Mouse (Mus musculus): Measurements from ENCODE around the gene Uba7. TPM values are rescaled to one million over a fixed set of nuclear protein-coding genes. Genes with fewer than 3 reads are reported as not detected.

Uba7 gene
- 100 to 1,000 TPM; 189 to 213 TPM for total RNA-seq (2023)

DNA sequence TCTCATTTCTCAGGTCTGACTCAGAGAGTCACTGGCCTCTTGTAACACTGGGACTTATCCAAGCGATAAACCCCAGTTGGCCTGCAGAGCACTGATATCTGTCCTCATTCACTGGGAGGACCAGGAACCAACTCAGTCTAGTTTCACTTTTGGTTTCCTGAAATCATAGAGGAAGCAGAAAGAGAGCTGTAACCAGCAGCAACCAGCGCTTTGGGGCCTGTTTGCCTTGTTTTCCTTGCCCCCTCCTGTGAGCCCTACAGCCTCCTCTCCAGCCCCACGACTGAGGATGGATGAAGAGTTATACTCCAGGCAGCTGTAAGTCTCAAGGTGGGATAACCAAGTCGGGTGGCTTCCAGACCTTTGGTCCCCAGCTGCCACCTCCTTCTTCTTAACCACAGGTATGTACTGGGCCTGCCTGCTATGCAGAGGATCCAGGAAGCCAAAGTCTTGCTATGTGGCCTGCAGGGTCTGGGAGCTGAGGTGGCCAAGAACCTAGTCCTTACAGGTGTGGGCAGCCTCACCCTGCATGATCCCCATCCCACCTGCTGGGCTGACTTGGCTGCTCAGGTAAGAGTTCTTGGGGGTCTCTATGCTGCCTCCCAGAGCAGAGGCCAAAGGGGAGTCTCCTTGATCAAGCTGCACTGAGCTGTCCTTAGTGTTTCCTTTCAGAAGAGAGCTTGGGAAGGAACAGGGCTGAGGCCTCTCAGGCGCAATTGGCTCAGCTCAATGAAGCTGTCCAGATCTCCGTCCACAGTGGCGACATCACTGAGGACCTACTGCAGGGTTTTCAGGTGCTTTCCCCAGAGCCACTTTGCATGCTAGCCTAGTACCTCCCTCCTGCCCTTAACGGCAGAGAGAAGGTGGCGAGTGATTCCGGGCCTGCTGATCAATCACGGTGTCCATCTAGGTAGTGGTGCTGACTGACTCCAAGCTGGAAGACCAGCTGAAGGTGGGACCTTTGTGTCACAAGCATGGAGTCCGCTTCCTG is at the start of gene Uba7:
Uba7 (plus strand) TSS at position 107 of the 988 bp plus-strand sequence.

DNA sequence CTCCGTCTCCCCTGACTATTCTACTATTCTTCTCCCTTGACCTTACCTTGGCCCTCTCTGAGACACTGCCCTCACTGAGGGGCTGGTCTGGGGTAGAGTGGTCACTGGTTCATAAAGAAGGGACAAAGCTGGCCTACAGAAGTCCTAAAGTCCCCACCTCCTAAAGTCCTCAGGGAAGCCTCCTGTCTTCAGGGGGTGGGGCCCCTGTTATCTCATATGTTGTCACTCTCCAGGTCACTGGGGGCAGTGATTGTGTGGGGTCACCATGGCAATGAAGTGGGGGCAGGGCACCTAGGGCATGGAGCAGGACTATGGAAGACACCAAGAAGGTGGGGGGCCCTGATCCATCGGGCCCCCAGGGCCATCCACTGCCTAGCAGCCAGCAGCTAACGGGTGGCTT is 47.1 kb upstream of the Uba7 start, which contains the start of gene Actl11:
Actl11 (plus strand) TSS at position 301 of the 400 bp plus-strand sequence.

DNA sequence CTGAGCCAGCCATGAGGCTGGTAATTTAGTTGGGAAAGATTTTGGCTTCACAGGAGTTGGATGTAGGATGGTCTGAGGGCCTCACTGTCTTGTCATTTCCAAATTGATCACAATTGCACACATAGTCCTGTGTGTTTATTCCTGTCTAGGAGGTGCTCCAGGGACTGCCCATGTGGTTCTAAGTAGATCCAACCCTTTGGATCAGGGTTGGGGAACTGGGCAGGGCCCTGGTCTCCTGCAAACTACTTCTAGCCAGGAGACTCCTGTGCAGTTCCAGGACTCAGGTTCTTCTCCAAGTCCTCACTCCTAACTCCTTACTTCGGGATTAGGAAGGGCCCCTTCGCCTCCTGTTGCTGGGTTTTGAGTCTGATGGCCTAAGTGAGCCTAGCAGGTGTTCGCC is 39.9 kb upstream of the Uba7 start, which contains the start of gene Camkv:
Camkv (plus strand) TSS at position 301 of the 400 bp plus-strand sequence.

DNA sequence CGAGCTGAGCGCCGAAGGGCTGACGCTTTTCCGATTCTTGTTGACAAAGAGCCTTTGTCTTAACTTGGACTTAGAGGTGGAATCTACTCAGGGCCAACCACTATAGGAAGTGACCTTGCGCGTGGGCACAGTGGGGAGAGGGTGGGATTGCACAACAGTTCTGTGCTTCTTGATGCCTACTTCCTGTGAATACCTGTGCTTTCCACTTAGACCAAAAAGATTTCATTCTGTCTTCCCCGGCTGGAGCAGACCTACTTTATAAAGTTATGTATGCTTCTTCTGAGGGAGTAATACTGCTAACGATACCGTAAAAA is 25.4 kb upstream of the Uba7 start, which contains the start of gene Traip:
Traip (plus strand) TSS at position 215 of the 314 bp plus-strand sequence.

DNA sequence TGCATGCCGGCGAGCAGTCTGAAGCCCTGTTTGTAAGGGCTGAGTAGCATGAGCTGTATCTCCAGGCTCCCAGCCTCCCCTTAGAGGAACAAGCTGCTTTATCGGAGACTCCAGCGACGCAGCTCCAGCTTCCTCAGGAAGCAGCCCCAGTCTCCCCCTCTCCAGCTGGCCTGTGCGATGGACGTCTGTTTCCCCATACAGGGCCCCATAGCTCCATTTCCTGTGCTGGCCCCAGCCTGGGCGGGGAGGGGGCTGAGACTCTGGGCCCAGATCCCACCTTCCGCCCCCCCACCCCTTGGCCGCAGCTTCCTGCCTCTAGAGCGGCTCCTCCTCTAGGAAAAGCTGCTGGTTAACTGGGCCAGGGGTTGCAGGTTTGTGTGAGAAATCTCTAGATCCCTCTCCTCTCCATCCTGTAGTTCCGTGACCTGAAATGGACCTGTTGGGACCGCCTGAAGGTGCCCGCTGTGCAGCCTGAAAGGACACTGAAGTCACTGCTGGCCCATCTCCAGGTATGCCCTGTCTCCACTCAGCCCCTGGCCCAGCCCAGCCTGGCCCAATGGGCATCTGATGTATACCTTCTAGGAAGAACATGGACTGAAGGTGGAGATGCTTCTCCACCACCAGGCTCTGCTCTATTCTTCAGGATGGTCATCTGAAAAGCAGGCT is 7.5 kb downstream of the Uba7 start, which contains the start of gene Gm20661:
Gm20661 (plus strand) TSS at position 378 of the 666 bp plus-strand sequence.

DNA sequence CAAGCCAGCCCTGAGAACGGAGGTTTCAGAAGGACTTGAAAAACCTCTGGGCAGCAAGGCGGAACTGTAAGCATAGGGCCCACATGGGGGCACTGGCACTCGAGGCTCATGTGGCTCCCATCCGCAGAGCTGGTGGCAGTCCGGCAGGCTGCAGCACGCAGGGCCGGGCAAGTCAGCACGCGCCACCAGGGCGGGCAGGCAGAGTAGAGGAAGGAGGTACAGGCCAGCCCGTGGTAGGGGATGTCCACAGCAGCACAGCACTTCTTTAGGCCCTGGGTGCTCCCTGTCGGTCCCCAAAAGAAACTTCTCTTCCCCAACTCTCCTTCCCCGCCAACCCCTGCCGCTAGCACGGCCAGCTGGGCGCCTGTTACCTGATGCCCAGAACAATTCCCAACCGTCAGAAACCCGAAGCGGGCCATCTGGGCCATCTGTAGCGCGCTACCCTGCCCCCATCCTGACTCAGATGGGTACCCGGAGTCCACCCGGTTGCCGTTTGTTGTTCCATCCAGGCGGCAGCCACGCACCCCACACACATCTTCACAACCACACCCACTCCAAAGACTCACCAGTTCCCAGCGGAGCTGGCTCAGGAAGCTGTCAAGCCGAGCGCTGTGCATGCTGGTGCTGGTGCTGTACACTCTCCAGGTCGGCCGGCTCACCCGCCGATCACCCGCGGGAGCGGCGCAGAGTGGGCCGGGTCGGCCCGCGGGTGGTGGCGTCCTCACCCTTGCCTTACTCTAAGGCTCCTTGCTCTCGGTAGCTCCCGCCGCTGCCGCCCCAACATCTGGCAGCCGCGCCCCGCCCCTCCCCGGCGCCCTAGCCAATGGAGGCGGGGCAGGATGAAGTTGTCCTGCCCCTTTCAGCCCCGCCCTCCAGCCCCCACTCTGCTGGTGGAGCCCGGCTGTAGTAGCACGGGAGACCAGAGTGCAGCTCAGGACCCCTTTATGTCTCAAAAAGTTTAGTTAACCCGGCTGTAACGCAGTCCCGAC is 10.1 kb downstream of the Uba7 start, which contains the start of gene Inka1:
Inka1 (minus strand) TSS at position 749 of the 989 bp plus-strand sequence.

DNA sequence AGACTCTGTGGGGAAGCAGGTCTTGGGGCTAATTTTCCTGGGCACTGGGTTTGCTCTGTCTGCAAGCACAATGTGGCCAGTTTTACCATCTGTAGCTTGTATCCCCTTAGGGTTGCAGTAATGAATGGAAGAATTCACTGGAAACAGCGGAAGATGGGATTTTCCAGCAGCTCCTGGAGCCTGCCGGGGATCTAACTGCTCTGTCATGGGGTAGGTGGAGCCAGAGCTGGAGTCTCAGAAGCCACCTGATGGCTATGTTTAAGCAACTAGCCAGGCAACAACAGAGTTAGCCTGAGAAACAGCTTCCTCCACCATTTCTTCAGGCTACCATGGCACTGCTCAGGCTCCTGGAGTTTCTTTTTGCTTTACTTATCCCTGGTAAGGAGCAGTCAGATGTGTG is 16.9 kb downstream of the Uba7 start, which contains the start of gene Cdhr4:
Cdhr4 (plus strand) TSS at position 301 of the 400 bp plus-strand sequence.

DNA sequence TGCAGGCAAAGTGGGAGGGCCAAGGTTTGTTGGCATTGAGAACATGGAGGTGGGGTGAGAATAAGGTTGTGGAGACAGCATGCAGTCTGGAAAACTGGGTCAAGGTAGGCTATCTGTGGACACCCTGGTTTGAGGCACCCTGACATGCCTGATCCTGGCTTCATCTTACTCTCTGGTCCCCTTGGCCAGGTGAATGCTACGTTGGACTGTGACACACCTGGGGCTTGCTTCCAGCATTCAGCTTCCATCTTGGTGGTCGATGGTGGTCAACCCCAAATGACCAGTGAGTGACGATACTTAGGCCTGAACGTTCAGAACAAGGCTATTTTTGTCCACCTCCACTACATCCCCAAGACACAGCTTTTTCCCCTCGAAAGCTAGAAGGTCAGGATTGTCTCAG is 20.7 kb downstream of the Uba7 start, which contains the start of gene Gm20662:
Gm20662 (plus strand) TSS at position 301 of the 400 bp plus-strand sequence.

DNA sequence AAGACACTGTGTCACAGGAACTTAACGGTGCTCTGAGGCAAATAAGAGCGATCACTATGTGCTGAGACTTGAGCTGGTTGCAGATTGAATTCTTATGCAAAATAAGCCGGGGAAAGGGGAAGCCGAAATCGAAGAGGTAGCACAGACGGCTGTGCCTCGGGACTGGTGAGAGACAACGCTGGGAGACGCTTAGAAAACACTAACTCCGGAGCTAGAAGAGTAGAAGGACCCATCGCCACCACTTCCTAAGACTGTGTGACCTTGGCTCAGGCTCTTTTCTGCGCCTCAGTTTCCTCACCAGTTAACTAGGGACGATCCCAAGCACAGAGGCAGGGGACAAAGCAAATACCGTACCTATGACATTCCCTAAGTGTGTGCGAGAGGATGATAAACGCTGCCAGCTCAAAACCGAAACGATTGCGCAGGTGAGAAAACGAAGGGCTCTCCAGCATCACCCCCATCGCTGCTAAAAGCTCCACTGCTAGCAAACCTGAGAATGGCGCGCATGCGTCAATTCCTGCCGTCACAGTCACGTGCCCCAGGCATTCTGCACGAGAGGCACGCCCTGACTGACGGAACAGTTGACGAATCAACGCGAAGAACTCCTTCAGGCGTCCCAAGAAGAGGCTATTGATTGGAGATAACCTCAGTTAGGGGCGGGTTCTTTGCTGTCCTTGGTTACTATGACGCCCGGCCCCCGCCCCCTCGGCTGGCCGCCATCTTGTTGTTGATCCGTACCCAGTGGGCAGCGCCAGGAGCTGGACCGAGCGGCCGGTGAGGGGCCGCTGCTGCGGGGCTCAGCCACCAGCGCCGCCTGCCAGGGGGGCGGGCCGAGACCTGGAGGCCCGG is 26.8 kb downstream of the Uba7 start, which contains the start of gene Ip6k1:
Ip6k1 (plus strand) TSS at position 580 of the 849 bp plus-strand sequence.

Other genes starting within 250 kb of the Uba7 start
- 100 to 1,000 TPM; 261 to 285 TPM for gene Rbm5, start 204.5 kb upstream of the Uba7 start, total RNA-seq (2023)
- gene Rbm6, start 102.3 kb upstream of the Uba7 start, total RNA-seq (2023): 100 to 1,000 TPM; 129 to 140 TPM
- 10 to 100 TPM; 17.0 to 19.9 TPM for gene Mon1a, start 87.4 kb upstream of the Uba7 start, total RNA-seq (2023)
- 1 to 10 TPM in 1 of 2 experiments, not detected in 1; 1.5 TPM for gene Mst1r, start 68.6 kb upstream of the Uba7 start, total RNA-seq (2023)
- gene Actl11, start 47.0 kb upstream of the Uba7 start, total RNA-seq (2023): not detected
- not detected for gene Camkv, start 39.8 kb upstream of the Uba7 start, total RNA-seq (2023)
- 10 to 100 TPM in 1 of 2 experiments, 1 to 10 TPM in 1; 9.4 to 14.3 TPM for gene Traip, start 25.4 kb upstream of the Uba7 start, total RNA-seq (2023)
- gene Gm20661, start 7.6 kb downstream of the Uba7 start, total RNA-seq (2023): under 1 TPM in 1 of 2 experiments, not detected in 1; 0.89 TPM
- 1 to 10 TPM; 1.3 to 3.3 TPM for gene Inka1, start 10.4 kb downstream of the Uba7 start, total RNA-seq (2023)
- 1 to 10 TPM; 2.6 to 4.2 TPM for gene Cdhr4, start 17.0 kb downstream of the Uba7 start, total RNA-seq (2023)
- gene Gm20662, start 20.8 kb downstream of the Uba7 start, total RNA-seq (2023): under 1 TPM in 1 of 2 experiments, not detected in 1; 0.35 TPM
- gene Ip6k1, start 27.0 kb downstream of the Uba7 start, total RNA-seq (2023): 100 to 1,000 TPM; 141 to 144 TPM
- gene Gmppb, start 73.7 kb downstream of the Uba7 start, total RNA-seq (2023): 10 to 100 TPM; 18.2 to 19.6 TPM
- gene Amigo3, start 77.7 kb downstream of the Uba7 start, total RNA-seq (2023): 1 to 10 TPM; 6.5 to 7.5 TPM
- under 1 TPM; 0.23 to 0.50 TPM for gene Mst1, start 104.9 kb downstream of the Uba7 start, total RNA-seq (2023)
- gene Rnf123, start 107.8 kb downstream of the Uba7 start, total RNA-seq (2023): 100 to 1,000 TPM; 181 to 188 TPM
- 100 to 1,000 TPM; 105 to 120 TPM for gene Apeh, start 119.1 kb downstream of the Uba7 start, total RNA-seq (2023)
- gene Bsn, start 214.9 kb downstream of the Uba7 start, total RNA-seq (2023): 1 to 10 TPM in 1 of 2 experiments, under 1 TPM in 1; 0.59 to 1.2 TPM